Mouse (Mus musculus): ENCODE measurements around the gene Nfic. TPM values are rescaled to one million over a fixed set of nuclear protein-coding genes. Genes with fewer than 3 reads are reported as not detected.

The Nfic gene
- total RNA-seq, 1 experiment from 2014 or later, result 4.1 TPM

GRCm38 (mm10) chr10:81400371-81401204 is 54.8 kb downstream of the Nfic start:
- ATAC-seq (replicated peaks; ENCODE audit: insufficient number of reproducible peaks, low FRiP score, low TSS enrichment, poor library complexity, severe bottlenecking), result no peak

- ATAC-seq (replicated peaks; ENCODE audit: insufficient number of reproducible peaks, low FRiP score, low TSS enrichment, poor library complexity, severe bottlenecking), result no peak
Measured at GRCm38 (mm10) chr10:81399798-81400308, 55.6 kb downstream of the Nfic start.

DNA sequence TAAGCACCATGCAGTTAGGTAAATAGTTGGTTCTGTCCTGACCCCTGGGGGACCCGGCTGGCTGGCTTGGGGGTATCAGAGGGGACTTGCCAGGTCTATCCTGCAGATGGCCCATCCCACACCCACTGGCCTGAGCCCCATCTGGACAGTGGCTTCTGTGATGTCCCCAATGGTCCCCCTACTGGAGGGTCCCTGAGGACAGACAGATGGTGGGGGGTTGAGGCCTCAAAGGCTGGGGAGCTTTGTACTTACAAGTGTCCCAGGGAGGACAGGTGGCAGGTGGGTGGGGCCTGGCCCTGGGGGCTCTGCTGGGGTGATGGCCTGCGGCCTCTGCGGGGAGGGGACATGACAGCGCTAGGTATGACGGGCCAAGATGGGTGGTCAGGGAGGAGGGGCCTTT is 56.1 kb downstream of the Nfic start:
- no peak for ATAC-seq (replicated peaks; ENCODE audit: insufficient number of reproducible peaks, low FRiP score, low TSS enrichment, poor library complexity, severe bottlenecking)

GRCm38 (mm10) chr10:81396749-81397148 is 58.7 kb downstream of the Nfic start:
- ATAC-seq (replicated peaks; ENCODE audit: insufficient number of reproducible peaks, low FRiP score, low TSS enrichment, poor library complexity, severe bottlenecking), result no peak

- no peak for ATAC-seq (replicated peaks; ENCODE audit: insufficient number of reproducible peaks, low FRiP score, low TSS enrichment, poor library complexity, severe bottlenecking)
Measured at GRCm38 (mm10) chr10:81395865-81396264, 59.6 kb downstream of the Nfic start.

DNA sequence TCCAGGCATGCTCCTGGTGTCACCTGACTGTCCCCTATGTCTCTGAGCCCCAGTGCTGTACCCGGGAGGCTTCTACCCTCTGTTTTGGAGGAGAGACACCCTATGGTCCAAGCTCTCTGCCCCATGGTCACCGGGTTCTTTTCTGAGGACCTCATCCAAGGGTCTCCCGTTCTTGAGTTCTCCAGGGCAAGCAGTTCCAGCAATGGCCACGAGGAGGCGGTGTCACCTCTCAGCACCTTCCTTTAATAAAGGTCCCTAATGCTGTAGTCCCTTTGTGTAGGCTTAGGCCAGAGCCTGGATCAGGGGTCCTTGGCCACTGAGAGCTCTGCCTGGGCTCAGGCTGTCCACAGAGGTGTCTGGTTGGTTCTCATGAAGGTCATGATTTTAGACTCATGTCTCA is 60.3 kb downstream of the Nfic start:
- ATAC-seq (replicated peaks; ENCODE audit: insufficient number of reproducible peaks, low FRiP score, low TSS enrichment, poor library complexity, severe bottlenecking), result peak; percentile 41

- no peak for ATAC-seq (replicated peaks; ENCODE audit: insufficient number of reproducible peaks, low FRiP score, low TSS enrichment, poor library complexity, severe bottlenecking)
Measured at GRCm38 (mm10) chr10:81393456-81394063, 61.9 kb downstream of the Nfic start.

DNA sequence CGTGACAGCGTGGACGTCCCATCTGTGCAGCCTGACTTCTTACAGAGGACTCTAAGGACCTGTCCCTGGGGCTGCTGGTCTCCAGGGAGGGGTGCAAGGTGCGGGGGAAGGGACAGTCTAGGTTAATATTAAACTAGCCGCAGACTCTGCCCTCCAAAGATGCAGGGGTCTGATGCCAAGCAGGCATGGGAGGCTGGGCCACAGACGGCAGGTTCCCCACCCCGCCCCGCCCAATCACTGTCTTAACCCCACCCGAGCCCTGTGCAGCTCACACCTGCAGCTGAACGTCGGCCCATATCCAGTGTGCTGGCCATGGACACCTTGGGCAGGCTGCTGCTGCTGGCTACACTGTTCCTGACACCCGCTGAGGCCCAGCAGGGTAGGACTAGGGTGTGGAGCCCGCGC is 62.7 kb downstream of the Nfic start, which contains the start of gene Smim24:
Gene Smim24 (plus strand): TSS at position 271 of the 405 bp plus-strand sequence.
- ATAC-seq (replicated peaks; ENCODE audit: insufficient number of reproducible peaks, low FRiP score, low TSS enrichment, poor library complexity, severe bottlenecking), result no peak

- no peak for ATAC-seq (replicated peaks; ENCODE audit: insufficient number of reproducible peaks, low FRiP score, low TSS enrichment, poor library complexity, severe bottlenecking)
Measured at GRCm38 (mm10) chr10:81392270-81392669, 63.2 kb downstream of the Nfic start.

DNA sequence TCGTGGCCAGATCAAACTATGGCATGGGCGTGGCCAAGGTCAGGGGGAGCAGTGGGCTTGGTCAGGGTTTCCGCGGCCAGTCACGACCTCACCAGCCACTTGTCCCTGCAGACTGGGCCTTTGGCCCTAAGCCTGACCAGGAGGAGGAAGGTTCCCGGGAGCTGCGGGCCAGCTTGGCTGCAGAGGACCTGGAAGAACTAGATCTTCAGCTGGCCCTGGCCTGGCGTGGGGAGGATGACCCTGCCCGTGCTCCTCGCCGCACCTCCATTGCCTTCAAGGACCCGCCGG is 64.8 kb downstream of the Nfic start:
- no peak for ATAC-seq (replicated peaks; ENCODE audit: insufficient number of reproducible peaks, low FRiP score, low TSS enrichment, poor library complexity, severe bottlenecking)

DNA sequence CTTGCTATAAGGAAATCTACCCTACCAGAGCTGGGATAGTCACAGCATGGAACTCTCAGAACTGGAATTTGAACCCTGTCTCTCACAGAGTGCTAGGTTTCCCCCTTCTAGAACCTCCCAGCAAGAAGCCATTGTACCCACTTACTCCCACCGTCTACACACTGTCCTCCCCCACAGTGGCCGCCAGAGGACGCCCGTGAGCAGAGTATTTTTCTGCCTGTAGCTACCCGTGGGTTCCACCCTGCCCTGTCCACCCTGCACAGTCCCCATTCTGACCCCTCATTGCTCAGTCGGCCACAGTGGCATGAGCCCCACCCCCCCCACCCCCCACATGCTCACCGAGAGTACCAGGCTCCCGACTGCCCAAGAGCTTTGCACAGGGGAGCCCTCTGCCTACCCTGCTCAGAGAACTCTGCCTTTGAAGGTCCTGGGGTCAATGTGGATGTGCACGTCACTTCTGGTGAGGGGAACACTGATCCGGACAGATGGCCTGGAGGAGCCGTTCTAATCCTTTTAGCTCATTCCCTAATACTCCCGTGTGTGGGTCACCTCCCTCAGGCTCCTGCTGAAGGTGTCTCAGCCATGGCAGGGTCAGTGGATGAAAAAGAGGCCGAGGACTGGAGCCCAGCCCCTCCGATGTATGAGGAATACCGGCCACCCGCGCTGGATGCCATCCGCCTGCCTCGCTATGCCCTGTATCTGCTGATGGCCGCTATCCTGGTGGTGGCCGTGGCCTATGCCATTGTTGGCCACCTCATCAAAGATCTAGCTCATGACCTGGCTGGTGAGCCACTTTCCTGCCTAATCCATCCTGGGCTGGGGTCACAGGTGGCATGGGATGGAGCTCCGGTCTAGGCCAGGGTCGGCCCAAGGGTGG is 65.4 kb downstream of the Nfic start:
- peak; percentile 36; the same call in 1 of the 2 replicates for ATAC-seq (replicated peaks; ENCODE audit: insufficient number of reproducible peaks, low FRiP score, low TSS enrichment, poor library complexity, severe bottlenecking)

DNA sequence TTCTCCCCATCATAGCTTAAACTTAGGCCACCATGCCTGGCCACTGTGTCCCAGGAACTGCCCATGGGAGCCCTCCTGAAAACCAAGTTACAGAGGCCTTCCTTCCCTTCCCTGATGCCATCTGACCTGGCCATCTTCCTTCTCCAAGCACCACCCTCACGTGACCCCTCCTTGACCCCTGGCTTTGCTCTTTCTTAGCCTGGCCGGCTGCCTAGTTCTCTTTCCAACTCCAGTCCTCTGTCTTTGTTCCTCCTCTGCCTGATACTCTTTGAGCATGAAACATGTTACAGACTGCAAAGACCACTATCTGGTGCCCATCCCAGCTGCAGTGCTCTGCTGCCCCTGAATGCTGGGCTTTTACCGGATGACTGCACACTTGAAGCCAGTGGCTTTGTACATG is 66.1 kb downstream of the Nfic start:
- no peak for ATAC-seq (replicated peaks; ENCODE audit: insufficient number of reproducible peaks, low FRiP score, low TSS enrichment, poor library complexity, severe bottlenecking)

DNA sequence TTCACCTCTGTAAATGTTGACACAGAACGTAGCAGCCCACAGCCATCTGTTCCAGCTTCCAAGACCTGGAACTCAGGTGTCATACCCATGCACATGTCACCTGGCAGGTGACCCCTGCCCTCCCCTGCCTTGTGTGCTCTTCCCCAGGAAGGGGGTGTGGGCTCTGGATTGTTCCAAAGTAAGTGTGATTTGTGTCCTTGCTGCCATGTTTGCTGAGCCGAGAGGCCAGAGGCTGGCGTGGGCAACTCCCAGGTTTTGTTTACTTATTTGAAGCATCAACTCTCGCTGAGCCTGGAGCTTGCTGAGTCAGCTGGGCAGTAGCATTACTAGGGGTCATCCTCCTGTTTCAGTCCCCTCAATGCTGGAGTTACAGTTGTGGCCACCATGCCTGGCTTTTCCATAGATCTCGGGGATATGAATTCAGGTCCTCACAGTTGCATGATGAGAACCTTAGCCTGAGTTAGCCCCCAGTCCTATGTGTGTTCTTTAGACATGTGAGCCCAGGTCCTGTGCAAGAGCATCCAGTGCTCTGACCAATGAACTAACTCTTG is 66.9 kb downstream of the Nfic start, which contains the start of gene Gm48552:
Gene Gm48552 (plus strand): TSS at position 501 of the 551 bp plus-strand sequence.
- ATAC-seq (replicated peaks; ENCODE audit: insufficient number of reproducible peaks, low FRiP score, low TSS enrichment, poor library complexity, severe bottlenecking), result no peak

DNA sequence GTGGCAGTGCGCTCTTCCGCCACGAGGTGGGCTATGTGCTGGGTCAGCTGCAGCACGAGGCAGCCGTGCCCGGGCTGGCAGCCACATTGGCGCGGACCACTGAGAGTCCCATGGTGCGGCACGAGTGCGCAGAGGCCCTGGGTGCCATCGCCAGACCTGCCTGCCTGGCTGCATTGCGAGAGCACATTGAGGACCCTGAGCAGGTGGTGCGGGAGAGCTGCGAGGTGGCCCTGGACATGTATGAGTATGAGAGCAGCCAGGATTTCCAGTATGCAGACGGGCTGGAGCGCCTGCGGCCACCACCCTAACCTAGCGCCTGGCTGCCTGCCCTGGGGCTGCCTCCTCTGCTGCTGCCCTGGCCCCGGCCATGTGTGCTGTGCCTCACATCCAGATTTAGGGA is 67.7 kb downstream of the Nfic start:
- no peak for ATAC-seq (replicated peaks; ENCODE audit: insufficient number of reproducible peaks, low FRiP score, low TSS enrichment, poor library complexity, severe bottlenecking)

- ATAC-seq (replicated peaks; ENCODE audit: insufficient number of reproducible peaks, low FRiP score, low TSS enrichment, poor library complexity, severe bottlenecking), result no peak
Measured at GRCm38 (mm10) chr10:81385603-81386306, 69.7 kb downstream of the Nfic start.

DNA sequence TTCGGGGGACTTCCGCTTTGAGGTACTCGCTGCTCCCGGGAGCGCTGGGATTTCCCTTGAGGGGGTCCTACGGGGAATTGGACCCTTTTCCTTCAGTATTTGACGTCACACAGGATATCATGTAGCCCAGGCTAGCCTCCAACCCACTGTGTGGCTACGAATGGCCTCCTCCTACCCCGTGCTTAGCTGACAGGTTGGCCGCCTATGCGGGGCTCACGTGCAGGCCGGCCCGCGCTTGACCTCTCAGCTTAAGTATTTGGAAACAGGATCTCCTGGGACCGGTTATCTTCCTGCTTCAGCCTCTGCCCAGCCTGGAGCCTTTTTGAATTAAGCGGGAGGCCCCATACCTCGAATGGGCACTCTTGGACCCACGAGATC is 70.8 kb downstream of the Nfic start:
- ATAC-seq (replicated peaks; ENCODE audit: insufficient number of reproducible peaks, low FRiP score, low TSS enrichment, poor library complexity, severe bottlenecking), result 0 out of 2 replicates have a peak, but pooled peaks have one; percentile 7

GRCm38 (mm10) chr10:81383802-81384604 is 71.4 kb downstream of the Nfic start, which contains the start of the genes Dohh and Gm48551:
Gene Dohh, plus strand, starts transcription at chr10:81384428.
Gene Gm48551, plus strand, starts transcription at chr10:81384466.
- peak; percentile 83 for ATAC-seq (replicated peaks; ENCODE audit: insufficient number of reproducible peaks, low FRiP score, low TSS enrichment, poor library complexity, severe bottlenecking)

Measured in monocyte, adult 5-6 weeks (primary cell).